Mouse (Mus musculus) neural tube, embryonic 11.5 days (tissue): ENCODE measurements at regions not wholly inside any gene's neighbourhood (a gene's known extent, or its start where the extent isn't known, plus 50 kb on each side); places are given as distances from the start of the nearest gene placed in this dataset.

ENCODE experiments used
- ATAC-seq: fragments of 200-750 bp; cut with Nextera tagmentation; 2 replicates; pipeline ENCODE4 v1.8.0; 2017; ENCODE audit warnings: moderate number of reproducible peaks, mild to moderate bottlenecking, moderate TSS enrichment, moderate library complexity; ENCODE audit not compliant: insufficient read depth, low FRiP score, low TSS enrichment
- DNase-seq: peaks from one replicate; pipeline ENCODE4 v3.0.0-alpha.2; 2015; ENCODE audit warnings: low spot score
- H3K27ac ChIP-seq: fragments of 300-500 bp; sonication (generic); 2 replicates; pipeline ENCODE4 v1.5.1; 2014; ENCODE audit warnings: low read depth, mild to moderate bottlenecking, low read length
- H3K27me3 ChIP-seq: fragments of 300-500 bp; sonication (generic); 2 replicates; pipeline ENCODE4 v1.6.1; 2014; ENCODE audit warnings: mild to moderate bottlenecking, low read length, mixed read lengths; ENCODE audit not compliant: control insufficient read depth, insufficient read depth
- H3K36me3 ChIP-seq: fragments of 300-500 bp; sonication (generic); 2 replicates; pipeline ENCODE4 v1.6.1; 2014; ENCODE audit warnings: mild to moderate bottlenecking, low read length, moderate library complexity, mixed read lengths; ENCODE audit not compliant: control insufficient read depth, insufficient read depth
- H3K4me1 ChIP-seq: fragments of 300-500 bp; sonication (generic); 2 replicates; pipeline ENCODE4 v1.6.1; 2014; ENCODE audit warnings: low read length, mixed read lengths; ENCODE audit not compliant: control insufficient read depth, insufficient read depth
- H3K4me2 ChIP-seq: fragments of 300-500 bp; sonication (generic); 2 replicates; pipeline ENCODE4 v1.6.1; 2014; ENCODE audit warnings: low read depth, mild to moderate bottlenecking, moderate library complexity
- H3K4me3 ChIP-seq: fragments of 300-500 bp; sonication (generic); 2 replicates; pipeline ENCODE4 v1.5.1; 2014; ENCODE audit warnings: low read depth, low read length
- H3K9ac ChIP-seq: fragments of 300-500 bp; sonication (generic); 2 replicates; pipeline ENCODE4 v1.6.1; 2014; ENCODE audit warnings: mild to moderate bottlenecking, low read length
- H3K9me3 ChIP-seq: fragments of 300-500 bp; sonication (generic); 2 replicates; pipeline ENCODE4 v1.6.1; 2016; ENCODE audit warnings: low read length; ENCODE audit not compliant: control insufficient read depth
- WGBS: fragments of 180-500 bp; shearing (Covaris S2); extraction: QIAGEN DNeasy Blood & Tissue Kit; methylation state at CpG from one replicate; pipeline ENCODE4 v1.1.7; 2014; 5-methylcytosine and 5-hydroxymethylcytosine counted together

- DNase-seq (peak; percentile 78), ATAC-seq (peak; percentile 76)
- Histone ChIP-seq H3K4me1 (no peaks in the 10 kb centered on the region), H3K4me3 (no peak overlapping the region), H3K36me3 (no peaks in the 10 kb centered on the region), H3K4me2 (no peak overlapping the region), H3K27ac (no peak overlapping the region), H3K9me3 (no peaks in the 10 kb centered on the region), H3K27me3 (no peaks in the 10 kb centered on the region), H3K9ac (no peak overlapping the region)
- WGBS = 38% methylated on average over 17 of the region's 17 CpGs
These were observed 96.2 kb upstream of the Cacna2d1 start for GRCm38 (mm10) chr5:15838108-15838972.

- Histone ChIP-seq H3K27me3 (no peaks in the 10 kb centered on the region), H3K27ac (no peak overlapping the region), H3K4me2 (no peak overlapping the region), H3K9me3 (no peaks in the 10 kb centered on the region), H3K4me1 (no peaks in the 10 kb centered on the region), H3K9ac (no peak overlapping the region), H3K36me3 (no peaks in the 10 kb centered on the region), H3K4me3 (no peak overlapping the region)
- 75% methylated on average over 2 of the region's 2 CpGs for WGBS
- ATAC-seq (no peak), DNase-seq (no peak)
These were observed 87.7 kb upstream of the Cacna2d1 start for GRCm38 (mm10) chr5:15846790-15847189.

- no peak overlapping the region for H3K27ac ChIP-seq
- no peak overlapping the region for H3K9ac ChIP-seq
- ATAC-seq (no peak), DNase-seq (no peak)
- H3K36me3 ChIP-seq = no peaks in the 10 kb centered on the region
- WGBS = 79% methylated on average over 5 of the region's 5 CpGs
- H3K4me2 ChIP-seq = no peak overlapping the region
- no peaks in the 10 kb centered on the region for H3K9me3 ChIP-seq
- no peak overlapping the region for H3K4me3 ChIP-seq
- no peaks in the 10 kb centered on the region for H3K27me3 ChIP-seq
- no peaks in the 10 kb centered on the region for H3K4me1 ChIP-seq
These were observed 85.0 kb upstream of the Cacna2d1 start for GRCm38 (mm10) chr5:15849520-15849919.

GRCm38 (mm10) chr5:15850126-15850801 is 84.2 kb upstream of the Cacna2d1 start:
- WGBS = 50% methylated on average over 7 of the region's 7 CpGs
- Histone ChIP-seq H3K4me3 (no peak overlapping the region), H3K9me3 (no peaks in the 10 kb centered on the region), H3K4me2 (no peak overlapping the region), H3K9ac (no peak overlapping the region), H3K27me3 (no peaks in the 10 kb centered on the region), H3K4me1 (no peaks in the 10 kb centered on the region), H3K27ac (no peak overlapping the region), H3K36me3 (no peaks in the 10 kb centered on the region)
- peak; percentile 90 for ATAC-seq
- peak; percentile 37 for DNase-seq

- Histone ChIP-seq H3K4me1 (no peaks in the 10 kb centered on the region), H3K4me3 (no peak overlapping the region), H3K4me2 (no peak overlapping the region), H3K9ac (no peak overlapping the region), H3K27ac (no peak overlapping the region), H3K27me3 (no peaks in the 10 kb centered on the region), H3K36me3 (no peaks in the 10 kb centered on the region), H3K9me3 (no peaks in the 10 kb centered on the region)
- DNase-seq (no peak), ATAC-seq (no peak)
- 69% methylated on average over 1 of the region's 1 CpGs for WGBS
These were observed 79.7 kb upstream of the Cacna2d1 start for GRCm38 (mm10) chr5:15854752-15855151.

GRCm38 (mm10) chr5:15857034-15857433 is 77.5 kb upstream of the Cacna2d1 start:
- Histone ChIP-seq H3K9ac (no peak overlapping the region), H3K4me3 (no peak overlapping the region), H3K27me3 (no peaks in the 10 kb centered on the region), H3K9me3 (no peaks in the 10 kb centered on the region), H3K4me1 (no peaks in the 10 kb centered on the region), H3K36me3 (no peaks in the 10 kb centered on the region), H3K4me2 (no peak overlapping the region), H3K27ac (no peak overlapping the region)
- DNase-seq = no peak
- ATAC-seq = no peak
- 64% methylated on average over 1 of the region's 1 CpGs for WGBS

- H3K27me3 ChIP-seq = no peaks in the 10 kb centered on the region
- 90% methylated on average over 3 of the region's 3 CpGs for WGBS
- H3K4me2 ChIP-seq = no peak overlapping the region
- no peaks in the 10 kb centered on the region for H3K9me3 ChIP-seq
- no peak for ATAC-seq
- H3K4me3 ChIP-seq = no peak overlapping the region
- H3K9ac ChIP-seq = no peak overlapping the region
- H3K36me3 ChIP-seq = no peaks in the 10 kb centered on the region
- no peak overlapping the region for H3K27ac ChIP-seq
- H3K4me1 ChIP-seq = no peaks in the 10 kb centered on the region
- DNase-seq = no peak
These were observed 60.4 kb upstream of the Cacna2d1 start for GRCm38 (mm10) chr5:15874065-15874464.

GRCm38 (mm10) chr5:15883004-15883403 is 51.5 kb upstream of the Cacna2d1 start:
- Histone ChIP-seq H3K36me3 (no peaks in the 10 kb centered on the region), H3K9ac (no peak overlapping the region), H3K4me3 (no peak overlapping the region), H3K4me2 (no peak overlapping the region), H3K27ac (no peak overlapping the region), H3K4me1 (no peaks in the 10 kb centered on the region), H3K9me3 (no peaks in the 10 kb centered on the region), H3K27me3 (no peaks in the 10 kb centered on the region)
- no peak for DNase-seq
- no peak for ATAC-seq
